Mouse (Mus musculus) c-Kit-positive CD71-positive TER-119-negative erythroid progenitor cells, embryonic 14.5 days (primary cell): ENCODE results near the gene Atp8b5.

ENCODE experiments used
- DNase-seq: peaks from one replicate; pipeline ENCODE4 v3.0.0-alpha.2; 2013; ENCODE audit warnings: low read depth

Atp8b5 gene

DNA sequence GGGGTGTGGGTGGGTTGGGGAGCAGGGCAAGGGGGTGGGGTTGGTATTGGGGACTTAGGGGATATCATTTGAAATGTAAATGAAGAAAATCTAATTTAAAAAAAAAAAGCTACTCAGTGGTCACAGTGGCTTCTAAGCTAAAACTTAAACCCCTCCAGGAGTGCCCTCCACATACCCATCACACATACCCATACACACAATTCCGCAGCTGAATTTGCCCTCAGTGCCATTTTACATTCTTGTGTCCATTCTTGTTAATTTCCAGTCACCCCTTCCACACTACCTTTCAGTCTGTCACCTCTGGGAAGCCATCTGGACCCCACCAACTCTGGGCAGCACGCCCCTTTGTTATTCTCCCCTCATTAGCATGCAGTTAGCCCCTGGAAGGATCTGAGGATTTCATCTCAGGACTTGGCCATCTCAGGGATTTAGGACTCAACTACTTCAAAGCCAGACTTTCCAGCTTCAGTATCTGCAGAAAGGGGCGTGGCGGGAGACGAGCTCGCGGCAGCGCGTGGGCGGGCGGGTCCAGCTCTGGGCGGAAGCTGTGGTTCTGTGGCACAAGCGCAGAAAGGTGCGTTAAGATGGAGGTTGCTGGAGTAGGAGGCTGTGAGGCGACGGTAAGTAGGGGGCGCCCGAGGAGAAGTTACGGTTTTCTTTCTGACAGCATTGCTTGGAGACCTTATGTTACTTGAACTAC is at the start of gene Atp8b5:
TSS of gene Atp8b5 (plus strand) at position 537 of the 700 bp plus-strand sequence.
- peak; percentile 69 for DNase-seq

DNA sequence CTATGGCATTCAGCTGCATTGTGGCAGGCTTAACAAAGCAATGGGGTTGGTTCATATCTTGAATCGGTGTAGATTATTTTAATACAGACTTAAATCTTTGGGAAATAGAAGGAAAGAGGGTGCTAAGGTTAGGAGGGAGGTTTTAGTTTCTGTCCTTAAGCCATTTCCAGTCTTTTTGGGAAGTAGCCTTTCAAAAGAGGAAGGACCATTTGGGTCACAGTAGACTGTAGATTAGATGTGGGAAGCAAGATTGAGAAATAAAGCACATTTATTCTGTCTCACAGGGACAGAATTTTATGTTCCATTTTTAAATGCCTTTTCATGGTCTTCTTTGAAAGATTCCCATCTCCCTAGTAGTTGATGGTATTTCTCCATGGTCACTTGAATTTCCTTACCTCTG is 49.0 kb upstream of the Atp8b5 start:
- DNase-seq: no peak

- no peak for DNase-seq
These were observed 35.1 kb upstream of the Atp8b5 start for GRCm38 (mm10) chr4:43231821-43232220.

- no peak for DNase-seq
These were observed 34.0 kb upstream of the Atp8b5 start for GRCm38 (mm10) chr4:43232985-43233384.

DNA sequence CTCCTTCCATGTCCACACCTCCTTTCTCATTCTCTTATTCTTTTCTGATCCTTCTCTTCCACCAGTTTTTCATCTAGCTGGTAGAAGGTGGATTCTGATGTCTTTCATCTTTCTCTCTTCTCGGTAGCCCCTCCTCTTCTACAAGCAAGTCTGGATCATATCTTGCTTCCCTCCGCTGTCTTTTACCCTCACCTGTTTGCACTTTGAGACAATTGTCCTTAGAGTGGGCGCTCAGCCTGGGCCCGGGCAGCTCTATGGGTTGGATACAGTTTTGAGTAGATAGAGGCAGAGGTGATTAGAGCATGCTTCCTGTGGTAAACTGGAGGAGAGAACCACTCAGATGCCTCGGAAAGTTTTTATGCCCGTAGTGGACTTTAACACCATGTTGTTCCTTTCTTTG is 33.5 kb upstream of the Atp8b5 start:
- DNase-seq: no peak

DNA sequence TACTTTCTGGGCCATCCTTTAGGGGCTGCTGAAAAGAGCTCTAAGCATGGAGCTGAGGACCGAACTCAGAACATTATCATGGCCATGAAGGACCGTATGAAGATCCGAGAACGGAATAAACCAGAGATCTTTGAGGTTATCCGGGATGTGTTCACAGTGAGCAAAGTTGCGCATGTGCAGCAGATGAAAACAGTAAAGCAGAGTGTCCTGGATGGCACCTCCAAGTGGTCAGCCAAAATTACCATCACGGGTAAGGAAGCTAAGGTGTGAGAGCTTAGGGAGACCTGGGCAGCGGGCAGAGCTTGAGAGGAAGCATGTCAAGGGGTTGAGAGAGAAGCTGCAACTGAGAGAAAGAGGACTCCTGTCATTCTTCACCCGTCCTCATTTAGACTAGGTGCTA is 30.1 kb upstream of the Atp8b5 start:
- no peak for DNase-seq

- no peak for DNase-seq
These were observed 26.2 kb upstream of the Atp8b5 start for GRCm38 (mm10) chr4:43240716-43241115.

DNA sequence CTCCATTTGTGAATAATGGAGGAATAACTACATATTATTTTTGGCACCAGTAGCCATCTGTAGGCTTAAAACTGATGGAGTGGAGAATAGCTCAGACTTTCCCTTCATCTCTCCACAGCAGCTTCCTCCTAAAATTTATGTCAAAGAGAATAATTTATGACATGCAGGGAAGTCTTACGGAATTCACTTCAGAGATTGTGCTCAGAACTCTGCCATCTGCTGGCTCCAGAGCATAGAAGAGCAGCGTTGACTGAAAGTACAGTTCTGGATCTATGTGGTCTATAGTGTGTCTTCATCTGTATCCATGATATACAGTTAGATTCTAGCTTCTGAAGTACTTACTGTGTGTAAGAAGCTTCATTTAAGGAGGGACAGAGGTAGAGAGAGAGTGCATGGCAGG is 22.9 kb upstream of the Atp8b5 start:
- no peak for DNase-seq

GRCm38 (mm10) chr4:43245776-43246175 is 21.2 kb upstream of the Atp8b5 start:
- no peak for DNase-seq

- no peak for DNase-seq
These were observed 18.9 kb upstream of the Atp8b5 start for GRCm38 (mm10) chr4:43248026-43248425.

- DNase-seq: no peak
These were observed 18.1 kb upstream of the Atp8b5 start for GRCm38 (mm10) chr4:43248909-43249308.

DNA sequence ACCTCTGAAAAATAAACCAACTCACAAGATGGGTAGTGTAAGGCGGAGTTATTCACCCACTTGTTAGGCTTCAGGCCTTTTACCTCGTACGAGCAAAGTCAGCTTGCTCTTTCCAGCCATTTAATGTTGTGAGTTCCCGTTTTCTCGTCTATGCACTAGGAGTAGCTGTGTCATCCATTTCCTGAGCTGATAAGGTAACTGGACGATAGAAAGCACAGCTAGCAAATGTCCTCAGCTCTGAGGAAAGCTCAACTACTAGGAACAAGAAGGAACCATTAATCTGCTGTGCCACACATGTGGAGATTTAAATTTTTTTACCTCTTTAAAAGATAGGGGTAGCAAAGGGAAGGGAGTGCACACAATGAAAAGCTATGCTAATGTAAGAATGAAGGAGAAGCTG is 15.7 kb upstream of the Atp8b5 start:
- DNase-seq: no peak

GRCm38 (mm10) chr4:43257040-43257439 is 9.9 kb upstream of the Atp8b5 start:
- DNase-seq: no peak

DNA sequence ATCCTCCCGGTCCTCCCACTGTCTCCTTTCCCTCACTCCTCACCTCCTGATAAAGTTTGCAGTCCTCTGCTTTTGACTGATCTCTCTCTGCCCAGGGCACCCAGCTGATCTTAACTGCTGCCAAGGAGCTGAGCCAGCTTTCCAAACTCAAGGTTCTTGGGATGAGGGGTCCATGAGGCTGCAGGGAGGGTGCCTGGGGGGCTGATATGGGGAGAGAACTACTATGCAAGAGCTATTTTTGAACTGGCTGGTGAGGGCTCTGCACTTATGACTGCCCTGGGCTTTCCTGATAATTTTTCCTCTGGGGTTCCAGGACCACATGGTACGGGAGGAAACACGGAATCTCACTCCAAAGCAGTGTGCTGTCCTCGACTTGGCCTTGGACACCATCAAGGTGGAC is 8.4 kb upstream of the Atp8b5 start:
- no peak for DNase-seq

DNA sequence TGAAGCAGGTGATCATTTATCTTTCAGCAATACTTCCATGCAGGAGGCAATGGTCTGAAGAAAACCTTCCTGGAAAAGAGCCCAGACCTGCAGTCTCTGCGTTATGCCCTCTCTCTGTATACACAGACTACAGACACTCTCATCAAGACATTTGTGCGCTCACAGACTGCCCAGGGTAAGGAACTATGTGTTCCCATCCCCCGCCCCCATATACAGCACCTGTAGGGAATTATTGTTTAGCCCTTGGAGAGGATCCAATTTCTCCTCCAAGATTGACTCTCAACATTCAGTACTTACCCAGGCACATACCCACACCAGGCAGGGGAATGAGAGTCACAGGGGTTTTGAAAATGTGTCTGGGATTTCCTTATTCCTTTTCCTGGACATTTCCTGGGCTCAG is 7.5 kb upstream of the Atp8b5 start:
- DNase-seq: no peak

- DNase-seq: no peak
These were observed 6.9 kb upstream of the Atp8b5 start for GRCm38 (mm10) chr4:43260096-43260495.

GRCm38 (mm10) chr4:43262821-43263220 is 4.1 kb upstream of the Atp8b5 start:
- DNase-seq: no peak

DNA sequence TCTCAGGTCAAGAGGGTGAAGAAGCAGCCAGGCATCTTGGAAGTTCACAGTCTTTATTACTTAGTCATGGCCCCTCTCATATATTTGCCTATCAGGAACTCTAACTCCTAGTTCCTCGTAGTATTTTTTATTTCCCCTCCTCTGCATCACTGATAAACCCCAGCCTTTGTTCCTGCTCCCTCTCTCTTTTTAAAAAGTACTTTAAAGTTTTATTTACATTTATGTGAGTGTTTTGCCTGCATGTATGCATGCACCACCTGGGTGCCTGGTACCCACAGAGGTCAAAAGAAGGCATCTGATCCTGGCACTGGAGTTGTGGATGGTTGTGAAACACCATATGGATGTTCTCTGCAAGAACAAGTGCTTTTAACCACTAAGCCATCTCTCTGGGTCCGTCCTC is 813 bp upstream of the Atp8b5 start:
- no peak for DNase-seq

GRCm38 (mm10) chr4:43267323-43267658 is 332 bp downstream of the Atp8b5 start:
- no peak for DNase-seq

DNA sequence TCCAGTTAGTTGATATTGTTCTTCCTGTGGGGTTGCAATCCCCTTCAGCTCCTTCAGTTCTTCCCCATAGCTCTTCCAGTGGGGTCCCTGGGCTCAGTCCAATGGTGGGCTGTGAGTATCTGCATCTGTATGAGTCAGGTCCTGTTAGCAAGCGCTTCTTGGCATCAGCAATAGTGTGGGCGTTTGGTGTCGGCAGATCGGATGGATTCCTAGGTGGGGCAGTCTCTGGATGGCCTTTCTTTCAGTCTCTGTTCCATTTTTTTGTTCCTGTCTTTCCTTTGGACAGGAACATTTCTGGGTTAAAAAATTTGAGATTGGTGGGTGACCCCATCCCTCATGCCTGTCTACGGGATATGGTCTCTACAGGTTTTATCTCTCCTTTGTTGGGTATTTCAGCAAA is 18.5 kb downstream of the Atp8b5 start:
- DNase-seq: no peak

- no peak for DNase-seq
These were observed 20.3 kb downstream of the Atp8b5 start for GRCm38 (mm10) chr4:43287305-43287704.

GRCm38 (mm10) chr4:43294001-43294400 is 27.0 kb downstream of the Atp8b5 start:
- peak; percentile 6 for DNase-seq

GRCm38 (mm10) chr4:43309696-43310338 is 42.9 kb downstream of the Atp8b5 start:
- no peak for DNase-seq

DNA sequence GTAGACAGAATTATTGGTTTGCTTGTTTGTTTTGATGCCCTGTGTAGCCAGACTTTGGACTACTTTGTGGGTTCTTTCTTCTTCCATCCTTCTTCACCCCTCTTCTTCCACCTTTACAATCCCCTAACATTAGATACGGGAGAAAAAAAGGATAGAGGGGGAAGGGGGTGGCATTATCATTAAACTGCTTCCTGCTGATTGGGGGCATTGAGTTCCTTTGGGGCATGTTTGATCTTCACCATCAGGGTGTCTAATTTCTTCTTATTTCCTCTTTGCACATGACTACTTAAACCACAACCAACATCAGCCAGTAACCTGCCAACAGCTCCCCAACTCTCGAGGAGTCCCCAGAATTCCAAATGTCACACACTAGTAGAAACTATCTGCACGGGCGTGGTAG is 54.6 kb downstream of the Atp8b5 start:
- no peak for DNase-seq
